Mouse (Mus musculus) C2C12 (cell line): ENCODE measurements around the gene Cops4.

Experiments
- CTCF ChIP-seq: IDR thresholded peaks from one replicate; pipeline ENCODE4 v1.5.1; 2011; ENCODE audit not compliant: control insufficient read depth, insufficient read depth, insufficient read length
- MYOD1 ChIP-seq: IDR thresholded peaks from one replicate; pipeline ENCODE4 v1.6.1; 2011; ENCODE audit warnings: low read depth; ENCODE audit not compliant: control insufficient read depth, insufficient read length

DNA sequence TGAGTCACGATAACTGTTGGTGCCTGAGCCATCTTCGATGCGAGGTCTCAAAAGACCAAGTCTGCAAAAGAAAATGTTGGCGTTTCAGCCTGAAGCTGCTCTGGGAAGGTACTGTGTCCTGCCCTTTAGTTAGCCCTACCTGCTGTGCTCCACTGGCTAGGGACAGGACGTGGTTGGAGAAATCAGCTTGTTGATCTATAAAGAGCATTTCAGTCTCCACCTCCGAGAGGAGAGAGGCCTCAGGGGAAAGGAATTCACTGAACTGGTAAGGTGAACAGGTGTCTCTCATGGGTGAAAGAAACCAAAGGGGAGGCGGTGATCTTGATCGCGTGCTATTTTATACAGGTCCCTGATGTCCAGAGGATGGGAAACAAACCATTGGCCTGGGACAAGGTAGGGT lies 44.6 kb downstream of the Cops4 start:
- TF ChIP-seq MYOD1 (no peak), CTCF (no peak)
